Mouse (Mus musculus) 416B (cell line): ENCODE results near the gene Cd200r3.
A peak's percentile ranks its signal among the peaks of the same experiment; 100 is the strongest.

Experiments
- DNase-seq: peaks from one replicate; pipeline ENCODE4 v3.0.0; 2011; ENCODE audit warnings: low read depth

Gene Cd200r3

DNA sequence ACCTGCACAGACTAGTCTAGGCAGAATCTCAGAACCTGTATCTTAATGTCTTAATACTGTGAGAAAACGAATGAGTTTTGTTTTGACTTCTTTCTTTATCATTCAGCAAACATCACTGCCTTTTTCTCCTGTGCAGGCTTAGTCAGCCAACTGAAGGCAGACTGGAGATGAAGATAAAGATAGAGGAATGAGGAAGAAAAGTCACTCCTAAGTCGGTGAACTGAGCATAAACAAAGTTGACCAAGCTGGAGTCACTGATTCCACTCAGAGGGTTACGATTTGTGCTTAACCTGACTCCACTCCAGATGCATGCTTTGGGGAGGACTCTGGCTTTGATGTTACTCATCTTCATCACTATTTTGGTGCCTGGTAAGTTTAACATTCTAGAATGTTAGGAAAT is at the start of gene Cd200r3:
TSS of gene Cd200r3 (plus strand) at position 211 of the 400 bp plus-strand sequence.
- peak; percentile 82 for DNase-seq

DNA sequence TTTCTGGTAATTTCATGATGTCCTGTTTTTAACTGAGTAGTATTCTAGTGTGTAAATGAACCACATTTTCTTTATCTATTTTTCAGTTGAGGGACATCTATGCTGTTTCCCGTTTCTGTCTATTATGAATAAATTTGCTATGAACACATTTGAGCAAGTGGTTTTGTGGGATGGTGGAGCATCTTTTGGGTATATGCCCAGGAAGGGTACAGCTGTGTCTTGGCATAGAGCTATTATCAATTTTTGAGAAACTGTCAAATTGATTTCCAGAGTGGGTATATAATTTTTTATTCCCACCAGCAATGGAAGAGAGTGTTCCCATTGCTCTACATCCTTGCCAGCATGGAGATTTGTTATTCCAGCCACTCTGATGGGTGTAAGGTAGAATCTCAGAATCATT is 11.5 kb upstream of the Cd200r3 start:
- no peak for DNase-seq

DNA sequence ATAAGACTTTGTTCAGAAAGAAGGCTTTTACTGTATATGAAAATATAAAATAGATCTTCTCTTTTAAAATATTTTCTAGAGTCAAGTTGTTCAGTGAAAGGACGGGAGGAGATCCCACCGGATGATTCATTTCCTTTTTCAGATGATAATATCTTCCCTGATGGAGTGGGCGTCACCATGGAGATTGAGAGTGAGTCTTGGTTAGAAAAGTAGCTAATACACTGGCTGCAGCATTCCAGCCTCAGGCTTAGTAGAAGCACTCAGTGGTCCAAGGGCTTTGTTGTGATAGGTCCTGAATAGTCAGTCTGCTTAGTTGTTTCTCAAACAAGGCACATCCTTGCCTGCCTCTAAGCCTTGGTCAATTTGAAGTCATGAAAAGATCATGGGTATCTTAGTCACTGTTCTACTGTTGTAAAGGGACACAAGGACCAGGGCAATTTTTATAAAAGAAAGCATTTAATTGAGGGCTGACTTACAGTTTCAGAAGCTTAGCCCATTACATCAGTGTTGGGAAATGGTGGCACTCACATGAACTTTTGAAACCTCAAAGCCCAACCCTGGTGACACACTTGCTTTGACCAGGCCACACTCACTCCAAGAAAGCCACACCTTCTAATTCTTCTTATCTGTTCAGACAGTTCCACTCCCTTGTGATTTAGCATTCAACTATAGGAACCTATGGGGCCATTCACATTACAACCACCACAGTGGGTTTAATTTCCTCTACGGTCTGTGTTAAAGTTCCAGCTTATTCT is 8.1 kb downstream of the Cd200r3 start:
- DNase-seq, result peak; percentile 92

DNA sequence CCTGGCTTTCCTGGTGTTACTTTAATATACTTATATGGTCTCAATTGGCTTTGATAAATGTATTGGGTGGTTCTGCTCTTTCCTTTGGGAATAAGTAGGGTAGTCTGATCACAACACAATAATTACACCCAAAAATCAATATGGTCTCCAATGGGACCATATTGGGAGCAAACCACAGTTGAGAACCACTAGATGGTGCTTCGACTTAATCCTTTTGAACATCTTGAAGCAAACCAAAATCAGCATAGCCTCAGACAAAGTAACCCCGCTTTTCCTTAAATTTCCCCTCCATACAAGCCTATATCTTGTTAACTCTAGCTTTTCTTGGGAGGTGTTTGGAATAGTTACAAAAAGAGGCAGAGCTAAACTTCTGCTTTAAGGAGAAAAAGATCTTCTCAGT is 18.8 kb downstream of the Cd200r3 start:
- DNase-seq, result no peak

DNA sequence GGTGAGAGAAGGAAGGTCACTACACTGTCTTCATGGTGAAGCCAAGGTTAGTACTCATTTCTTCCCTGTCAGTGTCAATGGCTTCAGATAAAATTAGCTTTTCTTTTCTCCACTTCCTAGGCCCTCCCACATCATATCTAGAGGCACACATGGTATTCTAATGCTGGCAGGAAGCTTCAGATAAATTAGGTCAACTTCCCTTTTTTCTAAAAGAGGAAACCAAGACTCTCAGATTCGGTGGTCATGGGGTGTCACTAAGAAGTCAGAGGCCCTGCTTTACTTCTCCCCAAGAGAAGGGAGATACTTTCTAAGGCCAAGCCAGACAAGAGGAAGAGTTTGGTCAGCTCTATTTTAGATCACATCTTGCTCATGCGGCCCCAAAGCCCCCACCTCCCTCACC is 19.3 kb downstream of the Cd200r3 start:
- peak; percentile 98 for DNase-seq

DNA sequence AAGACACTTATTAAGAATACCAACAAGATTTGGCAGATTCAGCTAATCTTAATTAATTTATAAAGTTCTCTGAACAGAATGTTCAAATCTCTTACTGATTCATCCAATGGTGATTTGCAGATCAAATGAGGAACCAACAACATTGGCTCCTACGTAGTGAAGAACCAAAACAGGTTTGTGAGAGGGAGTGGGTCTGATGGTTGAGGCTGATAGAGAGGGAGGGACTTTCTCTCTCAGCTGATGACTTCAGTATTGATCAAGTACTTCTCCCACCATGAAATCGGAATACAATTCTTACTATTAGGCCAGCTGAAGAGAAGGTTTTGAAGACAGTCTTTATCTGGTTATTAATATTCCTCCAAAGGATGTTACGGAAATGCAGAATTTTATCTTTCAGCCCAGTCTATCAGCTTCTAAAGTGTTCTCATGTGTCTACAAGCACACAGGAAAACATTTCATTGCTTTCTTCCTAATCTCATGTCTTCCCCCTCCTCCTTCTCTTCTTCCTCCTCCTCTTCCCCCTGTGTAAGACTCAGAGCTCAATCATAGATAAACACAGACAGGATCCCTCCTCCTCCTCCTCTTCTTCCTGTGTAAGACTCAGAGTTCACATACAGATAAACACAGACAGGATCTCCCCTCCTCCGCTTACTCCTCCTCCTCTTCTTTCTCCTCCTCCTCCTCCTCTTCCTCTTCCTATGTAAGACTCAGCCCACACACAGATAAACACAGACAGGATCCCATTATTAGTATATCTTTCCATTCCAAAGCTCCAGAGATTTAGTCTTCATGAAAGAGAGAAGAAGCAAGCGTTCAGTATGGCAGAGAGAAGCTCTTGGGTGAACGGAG is 21.3 kb downstream of the Cd200r3 start:
- DNase-seq, result peak; percentile 27

DNA sequence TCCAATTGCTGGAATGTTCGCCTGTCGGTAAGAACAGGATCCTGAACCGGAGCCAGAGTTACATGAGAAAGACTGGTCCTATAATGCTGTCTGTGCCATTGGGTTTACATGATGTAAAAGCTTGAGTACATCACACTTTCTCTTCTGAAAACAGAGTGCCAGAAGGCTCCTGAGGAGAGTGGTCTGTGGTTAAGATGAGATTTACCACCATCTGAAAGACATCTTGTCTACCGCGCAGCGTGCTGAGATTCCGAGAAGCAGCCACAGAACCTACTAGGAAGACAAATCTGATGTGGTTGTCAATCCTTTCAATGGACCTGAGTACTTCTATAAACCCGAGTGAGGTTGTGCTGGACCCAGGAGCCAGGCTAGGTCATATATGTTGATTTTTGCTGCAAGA is 21.9 kb downstream of the Cd200r3 start:
- peak; percentile 35 for DNase-seq

DNA sequence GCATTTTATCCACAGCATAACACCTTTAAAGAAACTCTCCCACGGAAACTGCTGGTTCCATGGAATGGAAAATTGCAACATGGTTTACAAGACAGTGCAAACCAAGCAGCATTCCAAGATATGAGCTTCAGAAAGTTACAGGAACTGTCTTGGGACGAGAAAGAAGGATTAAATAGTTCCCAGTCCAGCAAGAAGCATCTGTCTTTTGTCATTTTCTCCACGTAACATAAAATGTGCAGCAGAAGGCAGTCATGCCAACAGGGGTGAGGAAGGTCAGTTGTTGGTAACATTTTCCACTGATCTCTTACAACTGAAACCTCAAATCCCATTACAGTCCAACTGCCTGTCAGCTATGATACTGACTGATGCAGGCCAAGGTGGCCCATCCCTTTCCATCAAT is 22.4 kb downstream of the Cd200r3 start:
- DNase-seq, result peak; percentile 43

DNA sequence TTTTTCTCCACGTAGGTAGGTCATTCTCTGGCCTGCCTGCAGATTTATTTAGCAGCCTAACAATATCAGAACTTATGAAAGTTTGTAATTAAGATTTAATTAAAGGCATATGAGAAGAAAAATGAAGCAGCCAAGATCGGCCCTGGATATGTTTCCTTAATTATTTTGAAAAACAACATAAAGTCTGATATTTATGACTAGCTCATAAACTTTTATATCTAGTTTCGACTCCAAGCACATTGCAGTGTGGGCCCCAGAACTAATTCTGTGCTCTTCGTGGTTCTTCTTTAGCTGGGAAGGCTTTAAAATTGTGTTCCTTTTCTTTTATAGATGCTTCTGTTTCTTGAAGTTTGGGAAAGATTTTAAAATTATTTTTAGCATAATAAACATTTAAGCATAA is 23.4 kb downstream of the Cd200r3 start:
- no peak for DNase-seq

DNA sequence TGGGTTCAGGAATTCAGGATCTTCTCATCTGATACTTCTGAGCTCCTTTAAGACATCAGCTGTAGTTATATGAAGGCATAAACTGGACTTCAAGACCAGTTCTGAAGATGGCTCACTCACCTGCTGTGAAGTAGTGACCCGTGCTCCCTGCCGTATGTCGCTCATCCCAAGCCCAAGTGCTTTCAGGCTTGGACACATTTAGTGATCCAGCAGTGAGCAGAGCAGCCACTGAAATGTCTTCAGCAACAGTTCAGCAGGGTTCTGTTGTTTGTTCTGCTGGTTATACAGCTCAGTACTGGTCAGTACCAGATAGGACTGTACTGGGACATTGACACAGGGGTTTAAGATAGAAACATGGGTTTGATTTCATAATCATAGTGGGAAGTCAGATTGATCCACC is 24.6 kb downstream of the Cd200r3 start:
- no peak for DNase-seq

DNA sequence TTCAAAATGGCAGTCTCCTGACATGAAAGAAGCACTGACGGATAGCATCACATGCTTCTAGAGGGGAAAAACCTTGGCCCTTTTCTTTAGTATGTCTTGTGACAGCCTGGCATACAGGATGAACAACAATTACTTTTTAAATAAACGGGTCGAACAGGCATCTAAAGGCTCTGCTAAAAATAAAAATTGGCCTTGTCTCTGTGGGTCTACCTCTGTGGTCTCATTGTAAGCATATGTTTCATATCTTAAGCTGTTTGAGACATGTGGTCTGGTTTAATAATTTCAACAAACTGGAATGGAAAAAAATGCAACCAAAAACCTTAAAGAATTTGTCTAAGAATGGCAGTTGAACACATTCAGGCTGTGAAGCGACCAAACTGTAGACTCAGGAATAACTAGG is 27.4 kb downstream of the Cd200r3 start:
- no peak for DNase-seq

DNA sequence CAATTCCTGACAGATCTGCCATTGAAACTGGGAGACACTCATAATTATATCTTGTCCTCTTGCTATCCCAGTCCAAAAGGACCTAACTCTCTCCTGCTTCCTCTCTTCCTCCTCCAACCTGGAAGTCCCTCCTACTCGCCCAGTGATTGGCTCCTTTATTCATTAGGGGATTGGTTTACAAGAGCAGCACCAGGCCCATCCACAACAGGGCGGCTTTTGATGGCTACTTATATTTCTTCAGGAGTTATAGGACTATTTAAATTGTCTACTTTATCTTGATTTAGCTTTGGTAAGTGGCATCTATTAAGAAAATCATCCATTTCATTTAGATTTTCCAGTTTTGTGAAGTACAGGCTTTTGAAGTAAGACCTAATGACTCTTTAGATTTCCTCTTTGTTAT is 30.6 kb downstream of the Cd200r3 start:
- DNase-seq, result no peak

DNA sequence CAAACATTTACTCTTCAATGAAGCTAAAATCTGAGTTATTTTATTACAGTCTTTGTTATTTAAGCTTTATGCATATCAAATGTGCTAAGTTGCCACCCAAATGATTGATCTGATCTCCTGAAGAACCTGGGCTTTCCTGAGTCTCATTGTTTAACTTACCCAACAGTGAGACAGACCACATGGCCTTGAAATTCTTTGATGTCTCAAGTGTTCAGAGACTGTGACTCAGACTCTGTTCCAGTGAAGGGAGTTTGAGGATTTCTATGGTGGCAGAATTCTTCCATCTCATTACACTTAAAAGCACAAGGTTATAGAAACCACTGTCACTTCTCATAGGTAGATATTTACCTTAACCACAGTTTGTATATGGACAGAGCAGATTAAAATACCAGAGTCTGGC is 32.6 kb downstream of the Cd200r3 start:
- DNase-seq, result peak; percentile 76

DNA sequence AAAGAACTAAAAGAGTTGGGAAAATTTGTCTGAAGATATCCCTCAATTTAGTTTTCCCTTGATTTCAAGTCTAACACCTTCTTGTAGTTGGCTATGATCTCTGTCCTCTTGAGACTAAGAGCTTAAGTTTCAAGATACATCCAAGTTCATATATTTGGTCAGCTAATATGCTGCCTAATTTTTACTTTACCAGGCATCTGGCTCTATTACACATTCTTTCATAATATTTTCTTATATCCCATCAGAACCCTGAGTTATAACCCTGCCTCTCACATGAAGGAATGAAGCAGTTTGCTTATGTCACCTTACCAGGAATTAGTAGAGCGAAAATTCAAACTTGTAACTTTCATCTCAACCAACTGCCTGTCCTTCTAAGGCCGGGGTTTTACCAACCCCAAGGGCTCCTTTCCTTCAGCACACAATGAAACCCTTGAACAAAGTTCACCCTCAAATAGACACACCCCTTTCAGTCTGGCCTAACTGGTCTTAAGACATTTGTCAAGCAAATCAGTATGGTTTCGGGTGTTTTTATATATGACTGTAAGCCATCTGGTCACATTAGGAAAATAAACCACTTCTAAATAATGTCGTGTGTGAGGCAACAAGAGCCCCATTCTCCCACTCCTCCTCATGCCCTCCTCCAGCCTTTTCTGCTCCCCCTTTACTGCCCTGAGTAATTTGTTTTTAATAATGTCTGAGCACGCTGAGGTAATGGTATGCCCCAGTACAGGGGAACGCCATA is 33.6 kb downstream of the Cd200r3 start:
- DNase-seq, result no peak

DNA sequence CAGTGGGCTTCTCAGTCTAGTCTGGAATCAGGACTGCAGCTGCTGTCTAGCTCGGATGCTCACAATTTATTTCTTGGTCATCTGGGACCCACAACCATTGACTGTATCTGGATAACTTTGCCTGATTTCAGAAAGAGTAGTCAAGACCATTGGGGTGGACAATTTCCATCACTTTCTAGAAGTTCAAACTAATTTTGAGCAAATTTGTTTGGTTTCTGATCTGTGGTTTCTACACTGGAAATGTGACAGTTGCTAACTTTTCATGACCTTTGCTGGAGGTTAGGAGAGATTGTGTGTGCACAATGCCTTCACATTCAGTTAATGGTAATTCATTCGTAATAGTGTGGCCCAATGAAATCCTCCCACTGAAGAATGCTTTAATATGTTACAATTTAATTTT is 34.7 kb downstream of the Cd200r3 start:
- no peak for DNase-seq

DNA sequence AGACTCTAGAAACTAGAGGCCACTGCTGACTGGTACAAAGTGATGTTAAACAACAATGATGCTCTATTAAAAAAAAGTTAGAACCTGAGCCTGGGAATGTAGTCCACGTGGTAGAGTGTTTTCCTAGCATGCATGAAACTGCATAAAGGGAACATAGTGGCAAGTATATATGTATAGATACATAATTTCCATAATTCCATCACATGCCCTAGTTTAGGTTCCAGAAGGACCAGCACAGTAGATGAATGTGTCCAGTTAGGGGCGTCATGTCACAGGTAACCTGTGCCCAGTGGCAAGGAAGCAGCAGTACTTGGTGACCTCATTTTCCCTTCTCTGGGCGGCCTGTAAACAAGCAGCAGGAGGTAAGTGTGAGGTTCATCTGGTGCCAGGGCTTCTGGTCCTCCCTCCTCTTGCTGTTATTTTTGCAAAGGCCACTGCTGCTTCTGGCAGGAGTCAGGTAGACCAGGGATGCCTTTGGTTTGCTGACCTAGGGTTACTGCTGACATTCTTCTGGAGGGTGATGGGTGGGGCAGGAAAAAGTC is 35.9 kb downstream of the Cd200r3 start:
- DNase-seq, result no peak

DNA sequence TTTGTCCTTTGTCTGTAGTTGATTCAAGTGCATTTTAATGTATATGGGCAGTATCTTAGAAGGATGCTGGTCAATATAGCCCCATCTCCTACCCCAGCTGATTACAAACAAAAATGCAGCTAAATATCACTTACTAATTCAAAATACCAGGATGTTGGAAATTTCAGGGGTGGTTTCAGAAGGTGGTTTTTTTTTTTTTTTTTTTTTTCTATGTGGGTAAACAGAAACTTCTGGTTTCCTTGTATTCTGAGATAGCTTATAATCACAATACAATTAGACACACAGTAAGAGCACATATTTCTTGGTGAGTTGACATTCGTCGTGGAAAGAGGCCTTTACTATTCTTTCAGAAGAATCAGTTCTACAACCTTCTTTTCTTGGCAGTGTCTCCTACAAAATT is 39.5 kb downstream of the Cd200r3 start:
- no peak for DNase-seq

DNA sequence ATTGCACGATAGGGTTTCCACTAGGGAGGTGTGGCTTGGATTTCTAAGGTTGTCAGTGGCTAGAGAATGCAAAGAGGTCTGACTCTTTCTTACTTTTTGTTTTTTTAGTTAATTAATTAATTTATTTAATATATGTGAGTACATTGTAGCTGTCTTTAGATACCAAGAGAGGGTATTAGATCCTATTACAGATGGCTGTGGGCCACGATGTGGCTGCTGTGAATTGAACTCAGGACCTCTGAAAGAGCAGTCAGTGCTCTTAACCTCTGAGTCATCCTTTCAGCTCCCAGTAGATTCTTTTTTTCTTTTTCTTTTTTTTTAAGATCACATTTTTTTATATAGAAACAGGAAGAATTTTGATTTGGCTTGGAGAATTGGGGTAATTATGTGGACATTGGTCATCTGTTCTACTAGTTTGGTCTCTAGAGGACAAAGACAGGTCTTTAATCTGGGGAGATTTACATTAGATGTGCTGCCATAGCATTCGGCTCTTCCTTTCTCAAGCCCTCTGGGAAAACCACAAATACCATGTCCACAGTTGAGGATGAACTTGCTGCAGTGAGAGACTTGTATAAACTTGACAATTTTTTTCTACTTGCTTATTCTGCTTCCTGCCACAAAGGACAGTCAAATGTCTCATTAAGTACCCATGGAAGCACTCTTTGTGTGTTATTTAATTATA is 40.0 kb downstream of the Cd200r3 start:
- peak; percentile 70 for DNase-seq

DNA sequence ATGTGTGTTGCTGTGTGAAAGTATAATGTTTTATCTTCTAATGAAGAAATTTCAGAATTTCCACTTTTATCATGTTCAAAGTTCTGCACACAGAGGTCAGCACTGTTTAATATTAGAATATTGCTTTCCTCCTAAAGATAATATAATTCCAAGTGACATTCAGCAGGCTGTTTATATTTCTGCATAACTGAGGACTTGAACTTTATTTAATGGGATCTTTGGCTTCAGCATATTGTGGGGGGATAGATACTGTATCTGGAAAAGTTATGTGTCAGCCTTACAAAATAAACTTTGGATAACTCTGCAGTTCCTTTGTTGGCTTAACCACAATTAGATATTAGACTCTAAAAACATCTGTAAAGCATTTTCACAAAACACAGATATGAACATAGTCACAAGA is 40.6 kb downstream of the Cd200r3 start:
- no peak for DNase-seq

DNA sequence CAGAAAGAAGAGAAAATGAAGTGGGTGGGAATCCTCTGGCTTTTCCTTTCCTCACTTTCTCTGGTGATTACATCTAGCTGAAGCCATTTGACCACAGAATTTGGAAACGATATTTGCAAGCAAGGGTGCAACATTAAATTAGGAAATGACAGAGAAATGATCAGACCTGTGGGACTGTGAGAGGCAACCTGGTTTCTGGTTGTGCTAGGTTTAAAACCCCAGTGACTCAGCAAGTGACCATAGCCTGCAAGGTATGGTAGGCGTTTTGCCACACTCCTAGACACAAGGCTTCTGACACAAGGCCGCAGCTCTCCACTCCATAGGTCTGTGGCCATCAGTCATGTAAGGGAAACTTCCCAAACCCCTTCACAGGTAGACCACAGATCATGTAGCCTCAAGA is 41.4 kb downstream of the Cd200r3 start:
- peak; percentile 50 for DNase-seq

DNA sequence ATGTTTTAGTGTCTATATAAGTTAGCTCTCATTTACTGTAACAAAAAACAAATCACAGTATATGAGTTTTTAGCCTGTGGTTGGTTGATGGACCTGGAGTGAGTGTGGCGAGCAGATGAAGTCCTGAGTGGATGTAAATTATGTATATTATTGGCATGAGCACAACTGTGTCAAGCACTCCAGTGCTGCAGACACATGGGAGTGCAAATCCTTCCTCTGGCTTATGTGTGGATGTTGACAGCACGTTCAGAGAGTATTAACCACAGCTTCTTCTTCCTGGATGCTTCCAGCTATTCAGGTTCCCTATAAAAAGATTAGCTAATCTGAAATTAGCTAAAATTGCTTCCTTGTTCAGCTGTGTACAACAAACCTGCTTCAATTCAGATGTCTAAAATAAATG is 42.6 kb downstream of the Cd200r3 start:
- peak; percentile 20 for DNase-seq
